Mouse (Mus musculus): ENCODE measurements around the gene Capzb.

- TF ChIP-seq CTCF (IDR thresholded peaks at IDR 0.05; ENCODE audit: extremely low read depth, insufficient read depth, insufficient read length, insufficient replicate concordance), result no peak
- TF ChIP-seq POLR2A (IDR thresholded peaks at IDR 0.05; ENCODE audit: low read depth, low read length), result no peak
Observed at GRCm38 (mm10) chr4:139335507-139335906, 142.8 kb downstream of the Capzb start.

Measured in spleen, adult 2 months (tissue).